ENCODE assay signal across 21 mouse cellular contexts in genomic region chr3:114212255-114212654, GRCm38 (mm10).
DNase-seq lines count a peak whose midpoint lies in the region; ATAC-seq and TF ChIP-seq lines count a peak whose summit lies in the region.
"Had no signal": no experiment of that assay in that cellular context is flagged by ENCODE, and none has a peak within 500 bp of the region (broad histone marks: within the 10 kb centered on the region; RNA-seq: fewer than 3 reads in every experiment).

No protein-coding gene starts in this region.

- no peaks in the 10 kb centered on the region for H3K4me1 ChIP-seq in forebrain, embryonic 14.5 days (ENCODE audit: control insufficient read depth, insufficient read depth, low read length)
- no peaks in the 10 kb centered on the region for H3K4me1 ChIP-seq in forebrain, embryonic 10.5 days
- no peaks in the 10 kb centered on the region for H3K4me1 ChIP-seq in forebrain, embryonic 16.5 days (replicated peaks; ENCODE audit: control insufficient read depth, insufficient read depth, low read length)
- H3K4me1 ChIP-seq: embryonic facial prominence, embryonic 13.5 days; embryonic facial prominence, embryonic 15.5 days had no signal

- H3K9ac ChIP-seq in forebrain, embryonic 14.5 days (ENCODE audit: low read length): no peak overlapping the region
- H3K9ac ChIP-seq in forebrain, embryonic 16.5 days (replicated peaks; ENCODE audit: low read depth, low read length): no peak overlapping the region
- H3K9ac ChIP-seq: embryonic facial prominence, embryonic 13.5 days; embryonic facial prominence, embryonic 15.5 days had no signal

- H3K4me3 ChIP-seq in forebrain, embryonic 14.5 days (ENCODE audit: low read depth, low read length): no peak overlapping the region
- H3K4me3 ChIP-seq in forebrain, embryonic 10.5 days: no peak overlapping the region
- no peak overlapping the region for H3K4me3 ChIP-seq in forebrain, embryonic 16.5 days (replicated peaks; ENCODE audit: low read length)
- H3K4me3 ChIP-seq: embryonic facial prominence, embryonic 13.5 days; embryonic facial prominence, embryonic 15.5 days; erythroblast, embryonic 14.5 days had no signal

- peak; percentile 20 for DNase-seq in forebrain, embryonic 14.5 days (ENCODE audit: low spot score)
- no peak for DNase-seq in forebrain, embryonic 10.5 days (ENCODE audit: extremely low spot score, low spot score)
- peak; percentile 40 for DNase-seq in brain, embryonic 14.5 days (ENCODE audit: low read depth)
- no peak for DNase-seq in yolk sac, embryonic 10.5 days (ENCODE audit: low spot score)
- no peak for DNase-seq in thymus, postnatal 10 days (ENCODE audit: low spot score in 2 of 2)
- DNase-seq: adrenal gland, adult 8-10 months; adrenal gland, postnatal 14 days; adrenal gland, postnatal 36 days; cerebellum, adult 11 months; cerebellum, adult 18-20 months; cerebellum, adult 8-10 months; cerebellum, adult 9-11 months; cerebellum, postnatal 14 days; cerebellum, postnatal 36 days; embryo, embryonic 11 days had no signal

- peak; percentile 80 for ATAC-seq in forebrain, embryonic 14.5 days
- peak; percentile 76 for ATAC-seq in forebrain, embryonic 16.5 days
- ATAC-seq: activated CD4-positive, CD25-positive, alpha-beta regulatory T cell, adult 4 months; Patski had no signal

- no peaks in the 10 kb centered on the region for H3K9me3 ChIP-seq in forebrain, embryonic 14.5 days (replicated peaks; ENCODE audit: control insufficient read depth, low read length)
- H3K9me3 ChIP-seq in forebrain, embryonic 10.5 days: no peaks in the 10 kb centered on the region
- no peaks in the 10 kb centered on the region for H3K9me3 ChIP-seq in forebrain, embryonic 16.5 days (ENCODE audit: control insufficient read depth, low read length)
- H3K9me3 ChIP-seq: embryonic facial prominence, embryonic 13.5 days; embryonic facial prominence, embryonic 15.5 days had no signal

- no peak for TF ChIP-seq CTCF in brain, embryonic 14.5 days (IDR thresholded peaks at IDR 0.05; ENCODE audit: borderline replicate concordance, extremely low read depth, insufficient read depth, insufficient read length)

- H3K36me3 ChIP-seq in forebrain, embryonic 14.5 days (ENCODE audit: control insufficient read depth, insufficient read depth, low read length): no peaks in the 10 kb centered on the region
- peaks cover 7% of the 10 kb centered on the region; the same call in 1 of the 2 replicates for H3K36me3 ChIP-seq in forebrain, embryonic 10.5 days (replicated peaks)
- H3K36me3 ChIP-seq in forebrain, embryonic 16.5 days (ENCODE audit: control insufficient read depth, insufficient read depth): no peaks in the 10 kb centered on the region

- no peaks in the 10 kb centered on the region for H3K27me3 ChIP-seq in forebrain, embryonic 14.5 days (replicated peaks; ENCODE audit: control insufficient read depth, insufficient read depth, low read length)
- no peaks in the 10 kb centered on the region for H3K27me3 ChIP-seq in forebrain, embryonic 10.5 days (ENCODE audit: poor library complexity, severe bottlenecking)
- H3K27me3 ChIP-seq in forebrain, embryonic 16.5 days (replicated peaks; ENCODE audit: control insufficient read depth, insufficient read depth, low read length): no peaks in the 10 kb centered on the region
- H3K27me3 ChIP-seq: embryonic facial prominence, embryonic 13.5 days; embryonic facial prominence, embryonic 15.5 days had no signal

- WGBS in forebrain, embryonic 14.5 days: 78% methylated on average over 4 of the region's 4 CpGs
- WGBS in forebrain, embryonic 10.5 days: 88% methylated on average over 4 of the region's 4 CpGs
- 82% methylated on average over 4 of the region's 4 CpGs for WGBS in forebrain, embryonic 16.5 days

- no peak for TF ChIP-seq POLR2A in brain, embryonic 14.5 days (IDR thresholded peaks at IDR 0.05; ENCODE audit: borderline replicate concordance, extremely low read depth, insufficient read depth, insufficient read length, poor library complexity, severe bottlenecking)

- no peak overlapping the region for H3K27ac ChIP-seq in forebrain, embryonic 14.5 days (ENCODE audit: low read depth, low read length)
- no peak overlapping the region for H3K27ac ChIP-seq in forebrain, embryonic 10.5 days
- H3K27ac ChIP-seq in forebrain, embryonic 16.5 days (ENCODE audit: low read length): no peak overlapping the region
- H3K27ac ChIP-seq: embryonic facial prominence, embryonic 13.5 days; embryonic facial prominence, embryonic 15.5 days had no signal

- no peak overlapping the region for H3K4me2 ChIP-seq in forebrain, embryonic 14.5 days (ENCODE audit: low read length)
- no peak overlapping the region for H3K4me2 ChIP-seq in forebrain, embryonic 16.5 days (ENCODE audit: low read length)
- H3K4me2 ChIP-seq: embryonic facial prominence, embryonic 13.5 days; embryonic facial prominence, embryonic 15.5 days had no signal

Comparison
In these comparisons a context has a peak if more than half of its experiments do, and no peak if none do; other contexts are left out.
1. DNase-seq: peak in forebrain, embryonic 14.5 days (single experiment) and brain, embryonic 14.5 days (single experiment); none in forebrain, embryonic 10.5 days (single experiment), yolk sac, embryonic 10.5 days (single experiment) and thymus, postnatal 10 days (0 of 2).